Mouse (Mus musculus): ENCODE measurements around the gene Ccdc54.

DNA sequence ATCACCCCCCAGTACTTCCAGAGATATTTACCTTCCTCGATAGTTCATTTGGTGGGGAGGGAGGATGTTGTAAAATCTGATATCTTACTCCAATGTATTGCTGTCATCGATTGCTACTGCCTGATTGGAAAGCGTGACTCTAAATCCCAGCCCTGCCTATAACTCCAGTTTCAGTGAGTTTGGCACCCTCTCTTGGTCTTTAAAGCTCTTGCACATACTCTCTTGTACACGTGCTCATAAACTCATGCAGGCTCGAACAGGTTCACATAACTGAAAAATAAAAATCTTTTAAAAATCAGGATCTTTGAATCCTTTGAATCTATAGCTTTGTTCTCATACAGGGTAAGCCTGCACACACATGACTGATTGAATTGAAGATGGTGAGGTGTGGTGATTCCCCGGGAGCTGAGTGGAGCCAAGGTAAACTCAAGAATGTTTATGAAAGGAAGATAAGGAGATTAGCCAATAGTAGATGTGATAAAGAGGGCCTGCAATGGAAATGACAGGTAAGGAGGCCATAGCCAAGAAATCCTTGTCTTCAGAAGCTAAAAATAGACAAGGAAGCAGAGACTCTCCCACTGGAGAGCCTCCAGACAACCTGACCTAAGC is 31.7 kb downstream of the Ccdc54 start:
- no peak for TF ChIP-seq CTCF (IDR thresholded peaks at IDR 0.05; ENCODE audit: low read depth, low read length)
- TF ChIP-seq POLR2A (IDR thresholded peaks at IDR 0.05; ENCODE audit: borderline replicate concordance, low read depth, low read length) = no peak

Data from bone marrow macrophage, adult 2 months (primary cell).